Mouse (Mus musculus) stomach, postnatal 0 days (tissue): ENCODE results near the gene Hist2h2ac. TPM values are rescaled to one million over a fixed set of nuclear protein-coding genes. Genes with fewer than 3 reads are reported as not detected.

Experiments
- ATAC-seq: fragments of 200-750 bp; cut with Nextera tagmentation; 2 replicates; pipeline ENCODE4 v1.8.0; 2017; ENCODE audit not compliant: low FRiP score, low TSS enrichment
- DNase-seq: peaks from one replicate; pipeline ENCODE4 v3.0.0-alpha.2; 2016; ENCODE audit warnings: low spot score
- H3K27ac ChIP-seq: fragments of 300-500 bp; sonication (generic); replicated peaks from 2 replicates; pipeline ENCODE4 v1.5.1; 2014; ENCODE audit warnings: mild to moderate bottlenecking, control low read depth
- H3K27me3 ChIP-seq: fragments of 300-500 bp; sonication (generic); 2 replicates; pipeline ENCODE4 v1.6.1; 2014; ENCODE audit warnings: low read length; ENCODE audit not compliant: control insufficient read depth, insufficient read depth
- H3K36me3 ChIP-seq: fragments of 300-500 bp; sonication (generic); 2 replicates; pipeline ENCODE4 v1.6.1; 2014; ENCODE audit warnings: low read length, mixed read lengths; ENCODE audit not compliant: control insufficient read depth, insufficient read depth
- H3K4me1 ChIP-seq: fragments of 300-500 bp; sonication (generic); replicated peaks from 2 replicates; pipeline ENCODE4 v1.6.1; 2014; ENCODE audit warnings: antibody characterized with exemption; ENCODE audit not compliant: control insufficient read depth, insufficient read depth
- H3K4me2 ChIP-seq: fragments of 300-500 bp; sonication (generic); replicated peaks from 2 replicates; pipeline ENCODE4 v1.6.1; 2014; ENCODE audit warnings: low read depth, mild to moderate bottlenecking, control low read depth, moderate library complexity
- H3K4me3 ChIP-seq: fragments of 300-500 bp; sonication (generic); 2 replicates; pipeline ENCODE4 v1.5.1; 2014; ENCODE audit warnings: low read depth, low read length, control low read depth
- H3K9ac ChIP-seq: fragments of 300-500 bp; sonication (generic); 2 replicates; pipeline ENCODE4 v1.6.1; 2014; ENCODE audit warnings: mild to moderate bottlenecking, low read length, control low read depth, mixed read lengths
- H3K9me3 ChIP-seq: fragments of 300-500 bp; sonication (generic); 2 replicates; pipeline ENCODE4 v1.6.1; 2016; ENCODE audit warnings: low read length; ENCODE audit not compliant: control insufficient read depth
- CTCF ChIP-seq: IDR thresholded peaks from 2 replicates; pipeline ENCODE4 v1.5.1; 2016; ENCODE audit warnings: antibody characterized with exemption, low read depth, mild to moderate bottlenecking, moderate library complexity
- EP300 ChIP-seq: optimal IDR thresholded peaks from 2 replicates; pipeline ENCODE3; 2016; ENCODE audit warnings: antibody characterized with exemption
- WGBS: fragments of 180-500 bp; shearing (Covaris S2); extraction: QIAGEN DNeasy Blood & Tissue Kit; methylation state at CpG from one replicate; pipeline ENCODE4 v1.1.7; 2014; 5-methylcytosine and 5-hydroxymethylcytosine counted together
- polyA plus RNA-seq: library from polyadenylated mRNA; unstranded; fragments of >200 nt; fragmentation: Nextera tagmentation; extraction: Ambion mirVana; gene quantifications from 2 replicates; pipeline ENCODE4 v1.2.1, GENCODE M21; 2015

Gene Hist2h2ac
- polyA plus RNA-seq, 1 experiment from 2014 or later, result 6.2 TPM

- no peak overlapping the region for H3K9ac ChIP-seq
- no peaks in the 10 kb centered on the region for H3K36me3 ChIP-seq
- no peaks in the 10 kb centered on the region for H3K27me3 ChIP-seq
- no peak for DNase-seq
- H3K9me3 ChIP-seq, result no peaks in the 10 kb centered on the region
- H3K4me2 ChIP-seq, result no peak overlapping the region
- ATAC-seq, result no peak
- H3K4me3 ChIP-seq, result no peak overlapping the region
- 0 out of 2 replicates have a peak, but pooled peaks cover 2% of the 10 kb centered on the region for H3K4me1 ChIP-seq
- no peak overlapping the region for H3K27ac ChIP-seq
- TF ChIP-seq CTCF (no peak), EP300 (no peak)
- WGBS, result 84% methylated on average over 8 of the region's 8 CpGs
Observed at GRCm38 (mm10) chr3:96266132-96266710, 45.5 kb upstream of the Hist2h2ac start.

- Histone ChIP-seq H3K4me3 (peak overlapping the region; percentile 65; the same call in 1 of the 2 replicates), H3K4me2 (peak overlapping the region; percentile 65), H3K27me3 (no peaks in the 10 kb centered on the region), H3K36me3 (no peaks in the 10 kb centered on the region), H3K4me1 (0 out of 2 replicates have a peak, but pooled peaks cover 2% of the 10 kb centered on the region), H3K9me3 (no peaks in the 10 kb centered on the region), H3K9ac (peak overlapping the region; percentile 73), H3K27ac (peak overlapping the region; percentile 98)
- DNase-seq, result no peak
- no peak for ATAC-seq
- WGBS, result 68% methylated on average over 7 of the region's 7 CpGs
- TF ChIP-seq CTCF (no peak), EP300 (no peak)
Observed at GRCm38 (mm10) chr3:96264404-96264949, 43.8 kb upstream of the Hist2h2ac start.

DNA sequence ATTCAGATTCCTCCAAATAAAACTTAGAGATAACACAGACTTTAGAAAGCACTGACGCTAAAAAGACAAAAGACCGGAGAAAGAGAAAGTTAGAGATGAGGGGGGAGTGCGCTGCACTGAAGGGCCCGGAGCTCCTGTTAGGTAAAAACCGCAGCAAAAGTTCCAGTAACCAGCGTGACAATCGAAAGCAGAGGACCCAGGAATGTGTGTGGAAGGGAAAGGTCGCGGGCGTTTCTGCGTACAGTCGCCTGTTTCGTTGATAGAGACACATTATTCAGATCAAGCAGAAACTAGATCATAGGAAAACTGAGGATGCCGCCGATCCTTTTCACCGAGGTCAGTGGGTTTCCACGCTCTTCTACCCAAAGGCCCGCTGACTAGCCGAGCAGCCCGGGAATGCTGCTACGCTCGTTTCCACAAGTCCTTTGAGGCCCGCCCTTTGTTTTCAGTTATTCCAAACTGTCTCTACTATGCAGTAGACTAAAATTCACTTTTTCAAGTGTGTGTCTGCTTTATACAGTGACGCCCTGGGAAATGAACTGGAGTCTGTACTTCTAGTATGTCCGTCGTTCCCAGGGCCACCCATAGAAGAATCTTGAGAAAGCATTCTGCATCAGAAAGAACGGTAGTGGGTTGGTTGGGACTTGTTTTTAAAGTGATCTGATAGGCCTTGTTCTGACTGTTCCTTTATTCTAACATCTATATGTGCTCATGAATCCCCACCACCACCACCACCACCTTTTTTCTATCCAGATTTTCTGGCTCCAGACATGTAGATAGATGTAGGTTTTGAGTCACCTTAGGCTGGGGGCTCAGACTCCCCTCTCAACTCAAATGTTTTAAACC, 43.1 kb upstream of the Hist2h2ac start:
- Histone ChIP-seq H3K9ac (peak overlapping the region; percentile 73), H3K27ac (peak overlapping the region; percentile 98), H3K27me3 (no peaks in the 10 kb centered on the region), H3K4me3 (peak overlapping the region; percentile 65), H3K36me3 (no peaks in the 10 kb centered on the region), H3K9me3 (no peaks in the 10 kb centered on the region), H3K4me1 (0 out of 2 replicates have a peak, but pooled peaks cover 2% of the 10 kb centered on the region), H3K4me2 (peak overlapping the region; percentile 65)
- peak; percentile 42 for ATAC-seq
- DNase-seq, result peak; percentile 66
- TF ChIP-seq CTCF (no peak), EP300 (peak; percentile 83)
- 3% methylated on average over 27 of the region's 27 CpGs for WGBS

DNA sequence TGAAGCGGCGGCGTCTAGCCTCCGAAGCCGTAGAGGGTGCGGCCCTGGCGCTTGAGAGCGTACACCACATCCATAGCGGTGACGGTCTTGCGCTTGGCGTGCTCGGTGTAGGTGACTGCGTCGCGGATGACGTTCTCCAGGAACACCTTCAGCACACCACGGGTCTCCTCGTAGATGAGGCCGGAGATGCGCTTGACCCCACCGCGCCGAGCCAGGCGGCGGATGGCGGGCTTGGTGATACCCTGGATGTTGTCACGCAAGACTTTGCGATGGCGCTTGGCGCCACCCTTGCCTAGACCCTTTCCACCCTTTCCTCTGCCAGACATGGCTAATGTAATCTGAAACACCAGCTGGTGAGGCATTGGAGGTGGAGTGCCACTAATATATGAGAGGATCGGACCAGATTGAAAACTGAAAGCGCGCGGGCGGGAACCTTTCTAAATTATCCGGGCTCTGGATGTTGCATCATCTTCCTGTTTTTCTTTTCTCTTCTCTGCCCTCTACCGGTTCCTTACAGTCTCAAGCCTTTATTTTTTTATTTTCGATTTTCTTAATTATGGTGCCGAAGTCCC, 42.4 kb upstream of the Hist2h2ac start, which contains the start of gene Hist2h4:
Gene Hist2h4, minus strand, starts transcription at position 333 of the 572 bp plus-strand sequence.
- WGBS, result under 1% methylated on average over 40 of the region's 40 CpGs
- ATAC-seq, result peak; percentile 88
- Histone ChIP-seq H3K4me2 (peak within 1 kb of the TSS; percentile 65), H3K9me3 (no peaks in the 10 kb centered on the region), H3K36me3 (no peaks in the 10 kb centered on the region), H3K4me1 (0 out of 2 replicates have a peak, but pooled peaks cover 2% of the 10 kb centered on the region), H3K9ac (peak within 1 kb of the TSS; percentile 83), H3K4me3 (peak within 1 kb of the TSS; percentile 65), H3K27ac (peak within 1 kb of the TSS; percentile 98), H3K27me3 (no peaks in the 10 kb centered on the region)
- TF ChIP-seq CTCF (peak; percentile 73), EP300 (peak; percentile 97)
- peak; percentile 94 for DNase-seq

- WGBS, result 2% methylated on average over 19 of the region's 19 CpGs
- no peaks in the 10 kb centered on the region for H3K27me3 ChIP-seq
- peak overlapping the region; percentile 98 for H3K27ac ChIP-seq
- peak overlapping the region; percentile 65 for H3K4me3 ChIP-seq
- TF ChIP-seq EP300 (no peak), CTCF (no peak)
- H3K9me3 ChIP-seq, result no peaks in the 10 kb centered on the region
- DNase-seq (peak; percentile 80), ATAC-seq (peak; percentile 86)
- H3K4me2 ChIP-seq, result peak overlapping the region; percentile 65
- peak overlapping the region; percentile 83 for H3K9ac ChIP-seq
- H3K4me1 ChIP-seq, result 0 out of 2 replicates have a peak, but pooled peaks cover 2% of the 10 kb centered on the region
- H3K36me3 ChIP-seq, result no peaks in the 10 kb centered on the region
Observed at GRCm38 (mm10) chr3:96262216-96262875, 41.7 kb upstream of the Hist2h2ac start.
